Mouse (Mus musculus) limb, embryonic 13.5 days (tissue): ENCODE measurements at regions not wholly inside any gene's neighbourhood (a gene's known extent, or its start where the extent isn't known, plus 50 kb on each side); places are given as distances from the start of the nearest gene placed in this dataset. TPM values are rescaled to one million over a fixed set of nuclear protein-coding genes. Genes with fewer than 3 reads are reported as not detected.
"Not testable (repeated sequence)": the region's sequence is repeated elsewhere in the genome, so short reads cannot be mapped to it uniquely, and the experiment has no call there.

Source experiments
- ATAC-seq: fragments of 200-750 bp; cut with Nextera tagmentation; 2 replicates; pipeline ENCODE4 v1.8.0; 2017; ENCODE audit warnings: low read depth, moderate number of reproducible peaks, moderate TSS enrichment; ENCODE audit not compliant: low FRiP score
- H3K27ac ChIP-seq: fragments of 300-500 bp; sonication (generic); 2 replicates; pipeline ENCODE4 v1.5.1; 2015; ENCODE audit warnings: inconsistent platforms, mild to moderate bottlenecking, moderate library complexity
- H3K27me3 ChIP-seq: fragments of 300-500 bp; sonication (generic); 2 replicates; pipeline ENCODE4 v1.6.1; 2015; ENCODE audit warnings: mild to moderate bottlenecking, inconsistent platforms
- H3K36me3 ChIP-seq: fragments of 300-500 bp; sonication (generic); 2 replicates; pipeline ENCODE4 v1.6.1; 2015; ENCODE audit warnings: inconsistent platforms, mild to moderate bottlenecking, moderate library complexity
- H3K4me1 ChIP-seq: fragments of 300-500 bp; sonication (generic); 2 replicates; pipeline ENCODE4 v1.6.1; 2015; ENCODE audit warnings: inconsistent platforms
- H3K4me2 ChIP-seq: fragments of 300-500 bp; sonication (generic); replicated peaks from 2 replicates; pipeline ENCODE4 v1.6.1; 2015; ENCODE audit warnings: inconsistent platforms, mild to moderate bottlenecking, moderate library complexity
- H3K4me3 ChIP-seq: fragments of 300-500 bp; sonication (generic); 2 replicates; pipeline ENCODE4 v1.5.1; 2015; ENCODE audit warnings: moderate library complexity, mild to moderate bottlenecking, inconsistent platforms
- H3K9ac ChIP-seq: fragments of 300-500 bp; sonication (generic); 2 replicates; pipeline ENCODE4 v1.6.1; 2015; ENCODE audit warnings: mild to moderate bottlenecking, inconsistent platforms
- H3K9me3 ChIP-seq: fragments of 300-500 bp; sonication (generic); 2 replicates; pipeline ENCODE4 v1.6.1; 2016; ENCODE audit warnings: inconsistent platforms
- WGBS: fragments of 180-500 bp; shearing (Covaris S2); methylation state at CpG from one replicate; pipeline ENCODE4 v1.1.7; 2015; 5-methylcytosine and 5-hydroxymethylcytosine counted together
- microRNA-seq: library from miRNA; unstranded; fragments of <30 nt; microRNA quantifications from one replicate; pipeline ENCODE4, GENCODE M21; 2016

GRCm38 (mm10) chr7:113707596-113707995 lies 58.2 kb upstream of the Spon1 start:
- Histone ChIP-seq H3K4me2 (no peak overlapping the region), H3K4me3 (no peak overlapping the region), H3K9ac (no peak overlapping the region), H3K27ac (no peak overlapping the region), H3K4me1 (no peaks in the 10 kb centered on the region), H3K9me3 (no peaks in the 10 kb centered on the region), H3K27me3 (no peaks in the 10 kb centered on the region), H3K36me3 (no peaks in the 10 kb centered on the region)
- ATAC-seq: no peak
- 75% methylated on average over 2 of the region's 2 CpGs for WGBS

- no peak overlapping the region for H3K4me3 ChIP-seq
- H3K36me3 ChIP-seq: no peaks in the 10 kb centered on the region
- no peak overlapping the region for H3K9ac ChIP-seq
- no peak overlapping the region for H3K27ac ChIP-seq
- H3K9me3 ChIP-seq: no peaks in the 10 kb centered on the region
- ATAC-seq: no peak
- H3K27me3 ChIP-seq: no peaks in the 10 kb centered on the region
- WGBS: 70% methylated on average over 2 of the region's 2 CpGs
- no peak overlapping the region for H3K4me2 ChIP-seq
- H3K4me1 ChIP-seq: no peaks in the 10 kb centered on the region
These were observed 55.1 kb upstream of the Spon1 start for GRCm38 (mm10) chr7:113710541-113711270.

GRCm38 (mm10) chr7:113711356-113711755 lies 54.4 kb upstream of the Spon1 start:
- H3K27ac ChIP-seq, H3K36me3 ChIP-seq, H3K27me3 ChIP-seq, H3K4me2 ChIP-seq, H3K4me3 ChIP-seq, H3K4me1 ChIP-seq, ATAC-seq, H3K9me3 ChIP-seq, H3K9ac ChIP-seq: not testable (repeated sequence)
- WGBS: 80% methylated on average over 3 of the region's 3 CpGs

Small RNA genes lying in the stretch of these regions (microRNA-seq; reads per million reads assigned to microRNA genes)
- gene Gm23700: not detected
